Mouse (Mus musculus): ENCODE measurements around the gene Usp15.

DNA sequence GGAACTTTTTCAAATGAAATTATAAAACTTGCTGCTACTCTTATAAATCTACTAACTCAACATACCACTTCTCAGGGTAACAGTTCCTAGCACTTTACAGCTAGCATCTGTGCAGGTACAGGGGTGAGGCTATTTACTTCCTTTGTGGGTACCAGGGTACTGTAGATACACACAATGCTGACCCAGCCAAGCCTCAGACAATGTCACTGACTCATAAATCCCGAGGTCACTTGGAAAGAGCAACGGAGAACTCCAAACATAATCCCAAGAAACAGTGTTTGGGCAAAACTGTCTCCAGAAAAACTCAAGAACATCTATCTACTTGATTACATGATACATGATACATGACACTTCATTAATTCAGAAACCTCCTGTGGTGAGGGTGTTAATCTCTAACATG is 43.5 kb downstream of the Usp15 start:
- TF ChIP-seq EP300 (IDR thresholded peaks at IDR 0.05; ENCODE audit: low read depth): no peak
- no peak for TF ChIP-seq CTCF (IDR thresholded peaks at IDR 0.05; ENCODE audit: low read depth)

All from heart, postnatal 0 days (tissue).